Mouse (Mus musculus) neural tube, embryonic 11.5 days (tissue): ENCODE measurements around the gene Gm10666. TPM values are rescaled to one million over a fixed set of nuclear protein-coding genes. Genes with fewer than 3 reads are reported as not detected.
"Not testable (repeated sequence)": the region's sequence is repeated elsewhere in the genome, so short reads cannot be mapped to it uniquely, and the experiment has no call there.

ENCODE experiments used
- ATAC-seq: fragments of 200-750 bp; cut with Nextera tagmentation; 2 replicates; pipeline ENCODE4 v1.8.0; 2017; ENCODE audit warnings: moderate number of reproducible peaks, mild to moderate bottlenecking, moderate TSS enrichment, moderate library complexity; ENCODE audit not compliant: insufficient read depth, low FRiP score, low TSS enrichment
- DNase-seq: peaks from one replicate; pipeline ENCODE4 v3.0.0-alpha.2; 2015; ENCODE audit warnings: low spot score
- H3K27ac ChIP-seq: fragments of 300-500 bp; sonication (generic); 2 replicates; pipeline ENCODE4 v1.5.1; 2014; ENCODE audit warnings: low read depth, mild to moderate bottlenecking, low read length
- H3K27me3 ChIP-seq: fragments of 300-500 bp; sonication (generic); 2 replicates; pipeline ENCODE4 v1.6.1; 2014; ENCODE audit warnings: mild to moderate bottlenecking, low read length, mixed read lengths; ENCODE audit not compliant: control insufficient read depth, insufficient read depth
- H3K36me3 ChIP-seq: fragments of 300-500 bp; sonication (generic); 2 replicates; pipeline ENCODE4 v1.6.1; 2014; ENCODE audit warnings: mild to moderate bottlenecking, low read length, moderate library complexity, mixed read lengths; ENCODE audit not compliant: control insufficient read depth, insufficient read depth
- H3K4me1 ChIP-seq: fragments of 300-500 bp; sonication (generic); 2 replicates; pipeline ENCODE4 v1.6.1; 2014; ENCODE audit warnings: low read length, mixed read lengths; ENCODE audit not compliant: control insufficient read depth, insufficient read depth
- H3K4me2 ChIP-seq: fragments of 300-500 bp; sonication (generic); 2 replicates; pipeline ENCODE4 v1.6.1; 2014; ENCODE audit warnings: low read depth, mild to moderate bottlenecking, moderate library complexity
- H3K4me3 ChIP-seq: fragments of 300-500 bp; sonication (generic); 2 replicates; pipeline ENCODE4 v1.5.1; 2014; ENCODE audit warnings: low read depth, low read length
- H3K9ac ChIP-seq: fragments of 300-500 bp; sonication (generic); 2 replicates; pipeline ENCODE4 v1.6.1; 2014; ENCODE audit warnings: mild to moderate bottlenecking, low read length
- H3K9me3 ChIP-seq: fragments of 300-500 bp; sonication (generic); 2 replicates; pipeline ENCODE4 v1.6.1; 2016; ENCODE audit warnings: low read length; ENCODE audit not compliant: control insufficient read depth
- WGBS: fragments of 180-500 bp; shearing (Covaris S2); extraction: QIAGEN DNeasy Blood & Tissue Kit; methylation state at CpG from one replicate; pipeline ENCODE4 v1.1.7; 2014; 5-methylcytosine and 5-hydroxymethylcytosine counted together
- polyA plus RNA-seq: library from polyadenylated mRNA; unstranded; fragments of >200 nt; fragmentation: Nextera tagmentation; extraction: Ambion mirVana; gene quantifications from 2 replicates; pipeline ENCODE4 v1.2.1, GENCODE M21; 2014

Gene Gm10666
- polyA plus RNA-seq = not detected in 2 replicates

- H3K27ac ChIP-seq, H3K4me2 ChIP-seq, H3K9me3 ChIP-seq, H3K4me3 ChIP-seq, ATAC-seq, H3K9ac ChIP-seq, DNase-seq, H3K27me3 ChIP-seq, H3K4me1 ChIP-seq, H3K36me3 ChIP-seq: not testable (repeated sequence)
- no CpG with 5 or more reads among the region's 5 CpGs for WGBS
These were observed at the start of gene Gm10666 for GRCm38 (mm10) chr7:22134641-22135040. Gene Gm10666, minus strand, starts transcription at chr7:22134741.

GRCm38 (mm10) chr7:22163935-22164334 is 29.4 kb upstream of the Gm10666 start, which contains the start of gene Vmn1r142:
Gene Vmn1r142, minus strand, starts transcription at chr7:22164035.
- not testable (repeated sequence) for H3K27ac ChIP-seq, H3K4me3 ChIP-seq, H3K4me2 ChIP-seq, H3K36me3 ChIP-seq, H3K9me3 ChIP-seq, ATAC-seq, H3K4me1 ChIP-seq, DNase-seq, H3K27me3 ChIP-seq, H3K9ac ChIP-seq
- WGBS = no CpG with 5 or more reads among the region's 3 CpGs

GRCm38 (mm10) chr7:22118145-22118544 is 16.4 kb downstream of the Gm10666 start, which contains the start of gene Gm16451:
Gene Gm16451, minus strand, starts transcription at chr7:22118245.
- not testable (repeated sequence) for H3K27ac ChIP-seq
- no CpG with 5 or more reads among the region's 2 CpGs for WGBS

More at GRCm38 (mm10) chr7:22118145-22118544, 16.4 kb downstream of the Gm10666 start, which contains the start of gene Gm16451:
- H3K36me3 ChIP-seq, H3K4me1 ChIP-seq, H3K9me3 ChIP-seq, H3K9ac ChIP-seq, H3K4me3 ChIP-seq, H3K27me3 ChIP-seq, DNase-seq, H3K4me2 ChIP-seq, ATAC-seq: not testable (repeated sequence)

Other genes starting within 250 kb of the Gm10666 start
- not detected in 2 replicates for gene Gm5891, start 213.4 kb downstream of the Gm10666 start, polyA plus RNA-seq
- gene Vmn1r137, start 140.2 kb downstream of the Gm10666 start, polyA plus RNA-seq = not detected in 2 replicates
- not detected in 2 replicates for gene Vmn1r138, start 105.8 kb downstream of the Gm10666 start, polyA plus RNA-seq
- not detected in 2 replicates for gene Gm6176, start 78.4 kb downstream of the Gm10666 start, polyA plus RNA-seq
- not detected in 2 replicates for gene Vmn1r139, start 65.7 kb downstream of the Gm10666 start, polyA plus RNA-seq
- not detected in 2 replicates for gene Gm16451, start 16.5 kb downstream of the Gm10666 start, polyA plus RNA-seq
- gene Vmn1r142, start 29.3 kb upstream of the Gm10666 start, polyA plus RNA-seq = not detected in 2 replicates
- gene Vmn1r143, start 54.6 kb upstream of the Gm10666 start, polyA plus RNA-seq = not detected in 2 replicates
- not detected in 2 replicates for gene Gm8653, start 66.5 kb upstream of the Gm10666 start, polyA plus RNA-seq
- not detected in 2 replicates for gene Gm8453, start 94.7 kb upstream of the Gm10666 start, polyA plus RNA-seq
- not detected in 2 replicates for gene Gm4187, start 195.0 kb upstream of the Gm10666 start, polyA plus RNA-seq
- gene Gm8660, start 236.3 kb upstream of the Gm10666 start, polyA plus RNA-seq = not detected in 2 replicates